Mouse (Mus musculus): ENCODE results near the gene Cfap54.

Cfap54 gene

DNA sequence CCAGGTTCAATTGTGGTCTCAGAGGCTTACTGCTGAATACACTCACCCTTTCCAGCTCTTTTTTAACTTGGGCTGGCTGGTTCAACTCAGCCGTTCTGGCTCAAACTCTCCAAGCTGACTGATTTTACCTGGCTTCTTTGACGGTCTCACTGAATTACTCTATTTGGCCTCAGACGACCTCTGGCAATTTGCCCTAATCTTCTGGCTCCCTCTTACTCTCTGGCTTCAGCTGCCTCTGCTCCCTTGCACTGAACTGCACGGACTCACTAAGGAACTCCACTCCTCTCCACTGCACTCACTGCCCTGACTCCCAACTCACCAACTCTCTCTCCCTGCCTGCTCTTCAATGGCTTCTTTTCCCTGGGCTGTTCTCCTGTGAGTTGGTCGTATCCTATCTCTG, 20.9 kb upstream of the Cfap54 start:
- no peak for ATAC-seq (ENCODE audit: insufficient number of reproducible peaks, low FRiP score, low TSS enrichment)

- no peak for ATAC-seq (ENCODE audit: insufficient number of reproducible peaks, low FRiP score, low TSS enrichment)
These were observed 16.9 kb upstream of the Cfap54 start for GRCm38 (mm10) chr10:93098211-93098805.

GRCm38 (mm10) chr10:93097439-93097838, 16.0 kb upstream of the Cfap54 start:
- ATAC-seq (ENCODE audit: insufficient number of reproducible peaks, low FRiP score, low TSS enrichment): no peak

GRCm38 (mm10) chr10:93095827-93096226, 14.4 kb upstream of the Cfap54 start:
- no peak for ATAC-seq (ENCODE audit: insufficient number of reproducible peaks, low FRiP score, low TSS enrichment)

GRCm38 (mm10) chr10:93094957-93095580, 13.7 kb upstream of the Cfap54 start:
- no peak for ATAC-seq (ENCODE audit: insufficient number of reproducible peaks, low FRiP score, low TSS enrichment)

- ATAC-seq (ENCODE audit: insufficient number of reproducible peaks, low FRiP score, low TSS enrichment): no peak
These were observed 10.5 kb upstream of the Cfap54 start for GRCm38 (mm10) chr10:93091928-93092327.

DNA sequence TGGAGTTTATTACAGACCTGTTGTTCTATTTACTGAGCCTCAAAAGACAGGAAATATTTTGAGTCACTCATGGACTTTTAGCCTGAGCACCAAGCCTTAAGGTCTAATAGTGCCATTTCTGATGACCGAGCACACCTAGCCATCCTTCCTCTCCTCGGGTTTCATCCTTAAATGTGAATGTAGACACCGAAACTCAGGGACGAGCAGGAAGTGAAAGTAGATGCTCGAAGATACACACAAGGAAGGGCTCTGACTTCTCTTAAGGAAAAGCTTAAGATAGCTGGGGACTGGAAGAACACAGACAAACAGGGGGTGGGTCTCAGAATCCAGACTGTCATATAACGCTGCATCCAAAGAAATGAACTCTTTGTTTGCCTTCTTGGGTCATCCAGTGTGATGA, 8.8 kb upstream of the Cfap54 start:
- ATAC-seq (ENCODE audit: insufficient number of reproducible peaks, low FRiP score, low TSS enrichment): no peak

DNA sequence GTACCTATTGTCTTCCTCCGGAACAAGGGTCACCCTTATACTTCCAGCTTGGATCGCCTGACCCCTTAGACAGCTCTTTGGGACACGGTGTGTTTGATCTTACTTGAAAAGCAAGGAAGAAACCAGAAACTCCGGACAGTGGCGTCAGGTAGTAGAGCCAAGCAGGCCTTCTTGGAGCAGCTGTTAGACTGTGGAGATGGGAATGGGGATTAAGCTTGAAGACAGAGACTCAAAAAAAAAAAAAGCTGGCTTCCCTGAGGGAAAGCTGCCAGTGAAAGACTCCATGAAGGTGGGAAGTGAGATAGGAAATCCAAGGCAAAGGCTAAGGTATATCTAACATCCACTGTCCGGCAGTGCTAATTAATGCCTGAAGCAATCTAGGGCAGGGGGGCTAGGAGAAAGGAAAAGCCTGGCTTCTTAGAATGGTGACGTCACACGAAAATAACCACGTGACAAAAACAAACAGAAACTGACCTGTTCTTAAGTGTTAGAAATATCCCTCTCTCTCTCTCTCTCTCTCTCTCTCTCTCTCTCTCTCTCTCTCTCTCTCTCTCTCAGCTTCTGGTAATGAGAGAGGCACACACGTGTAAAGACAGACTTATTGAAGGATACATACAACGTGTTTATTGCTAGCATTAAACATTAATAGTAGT, 7.1 kb upstream of the Cfap54 start:
- ATAC-seq (ENCODE audit: insufficient number of reproducible peaks, low FRiP score, low TSS enrichment): no peak

DNA sequence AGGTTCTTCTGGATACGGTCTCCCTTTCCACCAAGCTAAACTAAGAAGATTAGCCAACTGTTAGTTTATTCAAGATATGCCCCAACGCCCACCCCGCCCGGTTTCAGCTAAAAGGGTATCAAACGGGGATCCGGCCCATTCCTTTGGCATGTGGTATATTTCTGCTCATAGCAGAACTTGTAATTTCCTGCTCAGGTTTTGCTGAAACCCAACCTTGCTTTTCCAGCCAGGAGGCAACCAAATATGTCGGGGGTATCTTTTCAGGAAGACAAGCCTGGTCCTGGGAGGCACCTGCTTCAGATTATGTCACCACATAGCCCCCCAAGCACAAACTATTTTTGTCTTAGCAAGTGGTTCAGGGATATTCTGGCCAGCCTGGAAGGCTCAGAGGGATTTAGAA, 6.1 kb upstream of the Cfap54 start:
- ATAC-seq (ENCODE audit: insufficient number of reproducible peaks, low FRiP score, low TSS enrichment): no peak

- ATAC-seq (ENCODE audit: insufficient number of reproducible peaks, low FRiP score, low TSS enrichment): no peak
These were observed 2.5 kb upstream of the Cfap54 start for GRCm38 (mm10) chr10:93083963-93084340.

- no peak for ATAC-seq (ENCODE audit: insufficient number of reproducible peaks, low FRiP score, low TSS enrichment)
These were observed 2.0 kb upstream of the Cfap54 start for GRCm38 (mm10) chr10:93083198-93083962.

DNA sequence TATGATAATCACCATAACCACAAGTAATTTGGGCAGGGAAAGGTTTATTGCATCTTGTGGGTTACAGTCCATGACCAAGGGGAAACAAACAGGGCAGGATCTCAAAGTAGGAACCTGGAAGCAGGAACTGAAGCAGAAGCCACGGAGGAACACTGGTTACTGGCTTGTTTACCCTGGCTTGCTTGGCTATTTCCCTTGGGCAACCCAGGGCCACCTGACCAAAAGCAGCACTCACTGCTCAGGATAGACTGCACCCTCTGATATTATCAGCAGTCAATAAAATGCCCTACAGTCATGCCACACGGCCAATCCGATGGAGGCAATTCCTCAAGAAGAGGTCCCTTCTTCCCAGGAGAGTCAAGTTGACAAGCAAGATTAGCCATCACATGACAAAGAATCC, 1.9 kb downstream of the Cfap54 start:
- ATAC-seq (ENCODE audit: insufficient number of reproducible peaks, low FRiP score, low TSS enrichment): no peak

DNA sequence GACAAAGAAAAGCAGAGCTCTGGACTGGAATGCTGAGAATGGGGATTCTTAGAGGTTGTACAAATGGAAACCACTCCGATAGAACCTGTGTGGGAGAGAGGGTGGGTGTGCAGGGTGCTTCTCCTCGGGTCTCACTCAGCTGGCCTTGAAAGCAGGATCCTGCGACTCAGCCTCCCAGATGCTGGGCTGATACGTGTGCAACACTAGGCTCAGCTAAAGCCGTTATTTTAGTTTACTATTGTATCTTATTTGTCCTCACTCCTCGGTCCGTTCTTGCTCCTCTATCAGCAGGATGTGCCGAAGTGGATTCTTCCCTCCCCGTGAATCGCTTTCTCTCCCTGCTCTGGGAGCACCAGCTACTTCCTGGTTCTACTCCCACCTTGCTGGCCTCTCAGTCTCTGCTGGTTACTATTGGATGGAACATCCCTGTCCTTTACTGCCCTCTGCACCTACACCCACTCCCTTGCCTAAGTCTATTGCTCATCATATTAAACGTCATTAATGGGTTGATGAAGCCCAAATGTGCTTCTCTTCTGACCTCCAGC, 3.4 kb downstream of the Cfap54 start:
- no peak for ATAC-seq (ENCODE audit: insufficient number of reproducible peaks, low FRiP score, low TSS enrichment)

- no peak for ATAC-seq (ENCODE audit: insufficient number of reproducible peaks, low FRiP score, low TSS enrichment)
These were observed 5.0 kb downstream of the Cfap54 start for GRCm38 (mm10) chr10:93076376-93076775.

DNA sequence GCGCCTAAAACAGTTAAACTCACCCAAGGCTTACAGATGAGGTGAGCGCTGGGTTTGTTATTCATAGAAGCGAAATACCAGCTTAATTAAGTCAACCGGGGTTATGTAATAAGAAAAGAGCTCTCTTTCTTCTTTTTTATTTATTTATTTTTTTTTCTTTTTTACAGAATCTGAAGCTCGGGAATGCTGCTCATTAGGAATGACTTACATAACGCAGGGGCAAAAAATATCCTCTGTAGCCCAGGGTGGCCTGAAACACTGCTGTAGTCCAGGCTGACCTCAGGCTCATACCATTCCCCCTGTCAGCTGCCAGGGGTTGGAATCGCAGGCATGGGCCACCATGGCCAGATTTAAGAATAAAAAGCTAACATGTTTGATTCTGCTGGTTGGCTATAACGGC, 5.6 kb downstream of the Cfap54 start:
- ATAC-seq (ENCODE audit: insufficient number of reproducible peaks, low FRiP score, low TSS enrichment): no peak

DNA sequence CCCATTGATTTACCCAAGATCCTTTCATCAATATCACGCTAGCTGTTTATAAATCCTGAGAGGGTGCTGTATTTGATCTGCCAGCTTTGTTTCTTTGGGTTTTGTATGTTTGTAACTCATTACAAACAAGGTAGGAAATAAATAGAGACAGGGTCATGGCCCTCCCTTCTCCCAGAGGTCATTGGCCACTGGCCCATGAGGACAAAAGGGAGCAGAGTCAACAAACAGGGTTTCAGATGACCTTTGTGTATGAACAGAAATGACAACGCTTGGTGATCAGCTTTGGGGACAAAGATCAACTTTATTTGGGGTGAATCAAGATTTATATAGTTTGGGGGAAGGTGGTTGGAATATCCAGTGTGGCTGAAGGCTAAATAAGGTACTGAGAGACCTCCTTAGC, 8.6 kb downstream of the Cfap54 start:
- ATAC-seq (ENCODE audit: insufficient number of reproducible peaks, low FRiP score, low TSS enrichment): no peak

DNA sequence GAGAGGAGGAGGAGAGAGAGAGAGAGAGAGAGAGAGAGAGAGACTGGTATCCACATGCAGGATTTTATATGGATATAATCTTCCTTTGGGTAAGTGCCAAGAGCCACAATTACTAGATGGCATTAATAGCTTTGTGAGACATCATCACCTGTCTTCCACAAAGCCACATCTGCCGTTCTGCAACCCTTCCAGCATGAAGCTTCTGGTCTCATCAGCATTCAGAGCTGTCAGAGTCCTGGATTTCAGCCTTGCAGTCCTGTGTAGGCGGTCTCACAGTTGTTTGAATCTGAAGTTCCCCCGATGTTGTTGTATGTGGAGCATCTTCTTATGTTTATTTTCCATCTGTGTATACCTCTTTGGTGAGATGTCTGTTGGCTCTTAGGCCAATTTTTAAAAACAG, 9.7 kb downstream of the Cfap54 start:
- ATAC-seq (ENCODE audit: insufficient number of reproducible peaks, low FRiP score, low TSS enrichment): no peak

DNA sequence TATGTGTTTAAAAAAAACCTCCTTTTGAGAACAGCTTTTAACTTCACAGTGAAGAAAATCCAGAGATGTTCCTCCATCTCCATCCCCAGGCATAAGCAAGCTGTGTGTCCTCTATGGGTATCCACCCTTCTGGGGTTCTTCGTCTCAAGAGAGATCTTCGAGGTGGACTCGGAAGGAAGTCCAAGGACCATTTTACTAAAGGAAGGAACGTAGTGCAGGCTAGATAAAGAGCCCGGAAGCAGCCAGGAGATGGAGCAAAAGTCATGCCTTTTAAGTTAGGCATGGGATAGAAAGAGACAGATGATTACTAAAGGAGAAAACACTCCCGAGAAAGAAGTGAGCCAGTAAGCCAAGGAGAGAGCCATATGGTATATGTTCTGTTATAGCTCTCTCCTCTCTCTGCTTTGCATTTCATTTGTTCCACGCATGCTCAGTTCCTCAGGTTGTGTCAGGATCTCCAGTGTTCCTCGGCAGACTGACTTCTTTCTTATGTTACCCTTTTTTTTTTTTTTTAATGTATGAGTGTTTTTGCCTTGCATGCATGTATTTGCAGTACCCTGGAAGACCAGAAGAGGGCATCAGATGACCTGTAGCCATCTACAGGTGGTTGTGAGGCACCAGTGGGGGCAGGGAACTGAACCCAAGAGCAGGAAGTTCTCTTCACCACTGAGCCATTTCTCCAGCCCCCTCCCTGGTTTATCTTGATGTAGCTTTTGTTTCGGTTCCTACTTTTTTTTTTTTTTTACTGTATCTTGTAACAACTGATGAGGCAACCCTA, 11.1 kb downstream of the Cfap54 start:
- ATAC-seq (ENCODE audit: insufficient number of reproducible peaks, low FRiP score, low TSS enrichment): no peak

- no peak for ATAC-seq (ENCODE audit: insufficient number of reproducible peaks, low FRiP score, low TSS enrichment)
These were observed 11.7 kb downstream of the Cfap54 start for GRCm38 (mm10) chr10:93069721-93070120.

GRCm38 (mm10) chr10:93069041-93069679, 12.3 kb downstream of the Cfap54 start:
- ATAC-seq (ENCODE audit: insufficient number of reproducible peaks, low FRiP score, low TSS enrichment): no peak

All from cerebellum, adult (tissue).